Mouse (Mus musculus) cerebellum, adult 2 months (tissue): ENCODE measurements around the gene Cbx1. TPM values are rescaled to one million over a fixed set of nuclear protein-coding genes. Genes with fewer than 3 reads are reported as not detected.

Source experiments
- DNase-seq, 2 experiments: peaks; one replicate each; pipeline ENCODE4 v3.0.0; 2021
- H3K27ac ChIP-seq: fragments of 200-500 bp; 2 replicates; pipeline ENCODE4 v1.5.1; 2012; ENCODE audit warnings: low read length, control low read depth, inconsistent platforms; ENCODE audit not compliant: insufficient read depth
- H3K27me3 ChIP-seq: fragments of 200-500 bp; 2 replicates; pipeline ENCODE4 v1.6.1; 2012; ENCODE audit warnings: inconsistent platforms, mild to moderate bottlenecking, low read length, moderate library complexity; ENCODE audit not compliant: control insufficient read depth, insufficient read depth
- H3K4me1 ChIP-seq: fragments of 200-500 bp; 2 replicates; pipeline ENCODE4 v1.6.1; 2011; ENCODE audit warnings: low read length; ENCODE audit not compliant: control insufficient read depth, insufficient read depth
- H3K4me3 ChIP-seq: fragments of 200-500 bp; replicated peaks from 2 replicates; pipeline ENCODE3; 2011; ENCODE audit warnings: mild to moderate bottlenecking, low read depth, low read length, control low read depth; ENCODE audit not compliant: insufficient read depth
- CTCF ChIP-seq: fragments of 200-500 bp; IDR thresholded peaks from 2 replicates; pipeline ENCODE4 v1.5.1; 2011; ENCODE audit warnings: low read depth, mild to moderate bottlenecking, control low read depth, low read length, moderate library complexity, borderline replicate concordance; ENCODE audit not compliant: insufficient read depth
- POLR2A ChIP-seq: fragments of 200-500 bp; IDR thresholded peaks from 2 replicates; pipeline ENCODE4 v1.6.1; 2011; ENCODE audit warnings: low read length, control low read depth, borderline replicate concordance; ENCODE audit not compliant: insufficient read depth
- WGBS: fragments of 180-500 bp; shearing (Covaris S2); methylation state at CpG from one replicate; pipeline ENCODE4 v1.1.7; 2018; 5-methylcytosine and 5-hydroxymethylcytosine counted together
- polyA plus RNA-seq: library from polyadenylated mRNA; depleted of rRNA; stranded (reverse); fragments of >200 nt; gene quantifications from 2 replicates; pipeline ENCODE4 v1.2.3, GENCODE M21; 2012; rRNA removed

The Cbx1 gene
- 37.9 and 40.7 TPM in 2 replicates for polyA plus RNA-seq

DNA sequence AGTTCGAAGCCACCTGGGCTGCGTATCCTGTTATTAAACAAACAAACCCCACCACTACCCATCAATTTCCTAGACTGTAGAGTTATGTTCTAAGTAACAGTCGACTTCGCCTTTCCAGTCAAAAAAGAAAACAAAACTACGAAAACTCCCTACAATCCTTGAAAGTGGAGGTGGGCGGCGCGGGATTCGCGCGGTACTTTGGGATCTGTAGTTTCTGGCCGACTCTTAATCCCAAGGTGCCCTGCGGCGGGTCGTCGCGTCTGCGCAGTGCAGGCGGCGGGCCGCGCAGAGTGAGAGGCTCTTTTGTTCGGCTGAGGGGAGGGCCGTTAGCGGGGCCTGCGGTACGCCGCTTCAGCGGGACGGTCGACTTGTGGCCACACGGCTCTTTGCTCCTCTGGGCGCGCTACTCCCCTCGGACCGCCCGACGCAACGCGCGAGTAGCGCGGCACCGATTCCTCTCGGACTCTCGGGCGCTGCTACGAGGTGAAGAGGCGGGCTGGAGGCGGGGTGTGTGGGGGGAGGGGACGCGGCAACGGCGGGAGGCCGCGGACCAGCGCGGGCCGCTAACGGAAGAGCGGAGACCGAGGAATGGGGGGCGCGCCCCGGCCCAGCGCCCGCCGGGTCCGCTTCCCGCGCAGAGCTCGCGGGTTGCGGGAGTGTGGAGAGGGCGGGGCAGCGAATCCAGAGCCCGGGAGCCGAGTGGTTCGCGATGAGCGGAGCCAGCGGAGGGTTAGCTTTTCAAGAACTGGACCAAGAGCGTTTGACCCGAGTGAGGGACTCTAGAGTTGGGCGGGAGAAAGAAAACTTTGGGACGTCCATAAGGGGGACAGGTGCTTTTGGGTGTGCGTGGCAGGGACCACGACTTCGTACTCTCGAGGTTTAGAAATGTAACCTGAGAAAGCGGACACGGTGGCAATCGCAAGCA is at the start of gene Cbx1:
Gene Cbx1 (plus strand): TSS at position 257 of the 925 bp plus-strand sequence.
- Histone ChIP-seq H3K4me3 (peak within 1 kb of the TSS; percentile 88), H3K4me1 (peaks cover 2% of the 10 kb centered on the region; the same call in 1 of the 2 replicates), H3K27me3 (no peaks in the 10 kb centered on the region), H3K27ac (peak within 1 kb of the TSS; percentile 65; the same call in 1 of the 2 replicates)
- DNase-seq: peak; percentile 89 to 90
- WGBS: under 1% methylated on average over 91 of the region's 93 CpGs
- TF ChIP-seq CTCF (no peak), POLR2A (peak; percentile 82)

DNA sequence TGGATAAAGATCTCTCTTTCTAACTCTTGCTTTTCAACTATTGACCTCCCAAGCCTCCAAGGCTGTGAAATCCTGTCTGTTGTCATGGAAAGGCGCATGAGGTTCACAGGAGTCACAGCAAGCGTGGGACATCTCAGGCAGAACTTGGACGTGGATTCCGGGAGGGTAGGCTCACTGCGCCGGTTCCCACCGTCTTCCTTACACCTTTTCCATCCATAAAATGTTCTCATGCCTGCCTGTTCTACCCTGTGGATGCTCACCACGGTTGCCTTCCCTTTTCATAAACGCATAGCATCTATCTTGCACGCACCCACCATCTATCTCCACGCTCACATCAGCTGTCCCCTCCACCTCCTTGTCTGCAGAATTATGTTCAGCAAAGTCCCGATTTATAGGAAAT is 48.1 kb upstream of the Cbx1 start:
- TF ChIP-seq POLR2A (no peak), CTCF (no peak)
- Histone ChIP-seq H3K4me1 (no peaks in the 10 kb centered on the region), H3K4me3 (no peak overlapping the region), H3K27ac (no peak overlapping the region), H3K27me3 (no peaks in the 10 kb centered on the region)
- DNase-seq: no peak
- WGBS: 81% methylated on average over 12 of the region's 12 CpGs

DNA sequence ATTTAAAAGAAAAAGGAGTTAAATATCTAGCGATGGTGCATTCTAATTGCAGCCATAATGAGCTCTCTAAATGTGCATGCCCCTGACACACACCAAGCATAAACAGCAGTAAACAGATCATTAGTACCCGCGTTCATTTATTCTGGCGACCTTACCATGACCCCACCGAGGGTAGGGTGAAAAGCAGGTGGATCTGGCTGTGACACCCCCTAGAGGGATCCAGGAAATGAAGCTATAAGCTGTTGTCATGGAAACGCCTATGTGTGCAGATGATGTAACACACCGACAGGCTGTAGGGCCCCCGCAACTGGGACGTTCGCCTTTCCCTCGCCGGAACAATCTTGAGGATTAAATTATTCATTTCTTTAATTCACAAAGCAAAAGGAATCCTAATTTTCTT is 46.9 kb upstream of the Cbx1 start:
- DNase-seq: no peak
- no peak overlapping the region for H3K27ac ChIP-seq
- WGBS: 44% methylated on average over 12 of the region's 12 CpGs
- H3K4me3 ChIP-seq: no peak overlapping the region
- TF ChIP-seq CTCF (no peak), POLR2A (no peak)
- H3K4me1 ChIP-seq: no peaks in the 10 kb centered on the region
- H3K27me3 ChIP-seq: no peaks in the 10 kb centered on the region

DNA sequence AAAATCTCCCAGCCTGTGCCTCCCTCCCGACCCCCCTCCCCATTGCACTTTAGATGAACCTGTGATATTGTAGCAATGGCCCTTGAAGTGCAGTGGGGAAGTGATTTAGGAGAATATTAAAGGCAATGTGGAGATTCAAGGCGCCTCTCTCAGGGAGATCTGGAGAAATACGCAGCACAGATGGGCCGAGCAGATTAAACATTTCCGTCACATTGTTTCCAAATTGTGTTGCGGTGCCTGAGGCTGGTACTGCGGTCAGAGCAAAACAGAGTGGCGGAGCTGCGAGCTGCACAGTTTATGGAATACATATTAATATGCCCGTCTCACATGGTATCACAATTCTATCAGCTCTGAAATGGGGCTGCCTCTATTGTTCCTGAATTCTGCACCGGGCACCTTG is 45.9 kb upstream of the Cbx1 start:
- peak in 1 of 2 experiments; percentile 41 for DNase-seq
- no peak for TF ChIP-seq POLR2A
- no peak for TF ChIP-seq CTCF
- H3K4me1 ChIP-seq: no peaks in the 10 kb centered on the region
- H3K4me3 ChIP-seq: no peak overlapping the region
- no peak overlapping the region for H3K27ac ChIP-seq
- 39% methylated on average over 11 of the region's 11 CpGs for WGBS
- H3K27me3 ChIP-seq: no peaks in the 10 kb centered on the region

DNA sequence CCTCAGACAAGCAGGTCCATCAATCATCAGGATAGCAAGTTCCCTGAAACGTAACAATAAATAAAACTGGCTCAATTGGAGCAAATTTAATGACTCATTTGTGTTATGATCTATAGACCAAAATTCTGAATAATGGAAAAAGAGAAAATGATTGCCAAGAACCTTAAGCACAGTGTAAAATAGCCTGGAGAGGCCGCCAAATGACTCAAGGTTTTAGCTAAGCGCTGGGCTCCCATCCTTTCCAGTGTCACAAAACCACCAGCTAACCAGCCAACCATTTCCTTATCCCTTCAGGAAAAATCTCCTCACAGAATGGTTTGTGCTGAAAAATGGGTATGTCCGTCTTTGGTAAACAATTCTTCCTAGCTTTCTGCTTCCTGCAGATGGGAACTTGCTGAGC is 45.0 kb upstream of the Cbx1 start:
- no peak overlapping the region for H3K27ac ChIP-seq
- 97% methylated on average over 4 of the region's 4 CpGs for WGBS
- TF ChIP-seq CTCF (no peak), POLR2A (no peak)
- H3K27me3 ChIP-seq: no peaks in the 10 kb centered on the region
- H3K4me3 ChIP-seq: no peak overlapping the region
- no peak for DNase-seq
- H3K4me1 ChIP-seq: no peaks in the 10 kb centered on the region

DNA sequence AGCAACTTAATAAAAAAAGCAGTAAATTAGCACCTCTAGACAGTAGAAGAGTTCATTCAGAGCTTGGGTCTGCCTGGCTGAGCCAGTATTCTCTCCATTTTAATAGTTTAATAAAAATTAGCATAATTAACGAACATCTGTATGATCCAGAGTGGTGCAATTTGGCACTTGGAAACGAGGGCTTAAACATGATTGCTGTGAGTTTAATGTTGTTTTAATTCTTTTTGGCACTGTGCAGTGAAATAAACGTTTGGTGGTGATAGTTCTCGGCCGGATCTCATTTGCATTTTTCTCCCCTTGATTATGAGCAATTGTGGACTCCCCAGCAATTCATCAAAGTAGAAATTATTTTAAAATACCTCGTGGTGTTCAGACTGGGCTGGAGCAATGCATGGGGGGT is 42.3 kb upstream of the Cbx1 start:
- Histone ChIP-seq H3K4me1 (no peaks in the 10 kb centered on the region), H3K4me3 (no peak overlapping the region), H3K27me3 (no peaks in the 10 kb centered on the region), H3K27ac (no peak overlapping the region)
- no peak for DNase-seq
- TF ChIP-seq CTCF (no peak), POLR2A (no peak)
- 58% methylated on average over 6 of the region's 6 CpGs for WGBS

DNA sequence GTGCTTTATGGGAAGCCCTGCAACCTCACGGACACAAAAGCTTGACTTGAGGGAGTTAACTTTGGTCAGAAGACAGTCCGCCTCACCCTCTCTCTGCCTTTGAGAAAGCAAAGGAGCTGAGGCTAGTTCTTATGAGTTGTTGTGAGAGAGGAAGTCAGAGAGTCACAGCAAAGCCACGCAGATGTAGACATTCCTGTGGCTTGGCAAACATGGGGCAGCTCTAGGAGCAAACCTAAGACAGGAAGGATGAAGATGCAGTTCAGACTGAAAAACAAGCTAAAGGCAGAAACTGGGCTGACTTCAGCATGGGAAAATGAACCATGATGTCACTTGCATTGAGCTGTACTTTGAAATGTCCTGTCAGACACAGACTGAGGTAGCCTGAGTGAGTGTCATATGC is 41.4 kb upstream of the Cbx1 start:
- Histone ChIP-seq H3K4me1 (no peaks in the 10 kb centered on the region), H3K4me3 (no peak overlapping the region), H3K27me3 (no peaks in the 10 kb centered on the region), H3K27ac (no peak overlapping the region)
- 80% methylated on average over 3 of the region's 3 CpGs for WGBS
- no peak for TF ChIP-seq POLR2A
- TF ChIP-seq CTCF: no peak
- no peak for DNase-seq

DNA sequence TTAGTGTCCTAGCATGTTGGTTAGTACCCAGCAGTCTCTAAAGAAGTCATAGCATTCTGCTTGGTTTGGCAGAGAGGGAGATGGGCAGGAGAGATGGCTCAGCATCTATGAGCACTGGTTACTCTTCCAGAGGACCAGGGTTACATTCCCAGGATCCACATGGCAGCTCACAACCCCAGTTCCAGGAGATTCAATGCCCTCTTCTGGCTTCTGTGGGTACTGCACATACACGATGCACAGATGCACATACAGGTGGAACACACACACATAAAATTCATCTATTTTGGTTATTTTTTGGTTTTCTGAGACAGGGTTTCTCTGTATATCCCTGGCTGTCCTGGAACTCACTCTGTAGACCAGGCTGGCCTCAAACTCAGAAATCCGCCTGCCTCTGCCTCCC is 33.6 kb upstream of the Cbx1 start:
- no peak overlapping the region for H3K4me3 ChIP-seq
- WGBS: 95% methylated on average over 2 of the region's 2 CpGs
- no peaks in the 10 kb centered on the region for H3K4me1 ChIP-seq
- TF ChIP-seq POLR2A: no peak
- TF ChIP-seq CTCF: no peak
- no peak for DNase-seq
- no peak overlapping the region for H3K27ac ChIP-seq
- H3K27me3 ChIP-seq: no peaks in the 10 kb centered on the region
